Mouse (Mus musculus) spleen, adult 12 weeks (tissue): ENCODE measurements at regions not wholly inside any gene's neighbourhood (a gene's known extent, or its start where the extent isn't known, plus 50 kb on each side); places are given as distances from the start of the nearest gene placed in this dataset.

Experiments
- DNase-seq: peaks from one replicate; pipeline ENCODE4 v3.0.0; 2022; ENCODE audit warnings: low spot score

DNA sequence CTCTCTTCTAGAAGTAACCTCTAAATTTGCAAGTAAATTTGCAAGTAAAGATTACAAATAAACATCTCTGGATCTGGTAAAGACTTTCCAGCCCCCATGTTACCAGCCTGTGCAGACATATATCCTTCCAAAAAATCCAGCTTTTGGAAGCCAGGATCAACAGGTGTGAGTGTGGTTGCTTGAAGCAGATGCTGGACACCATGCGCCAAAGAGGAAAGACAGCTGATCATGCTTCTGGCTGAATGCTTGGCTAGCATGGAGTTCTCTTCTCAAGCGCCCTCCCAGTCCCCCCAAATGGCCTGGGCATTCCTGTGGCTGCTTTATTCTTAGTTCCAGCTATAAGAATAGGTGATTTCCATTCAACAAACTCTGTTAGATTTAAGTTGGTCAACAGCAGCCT is 404.9 kb downstream of the Gm45692 start:
- no peak for DNase-seq

DNA sequence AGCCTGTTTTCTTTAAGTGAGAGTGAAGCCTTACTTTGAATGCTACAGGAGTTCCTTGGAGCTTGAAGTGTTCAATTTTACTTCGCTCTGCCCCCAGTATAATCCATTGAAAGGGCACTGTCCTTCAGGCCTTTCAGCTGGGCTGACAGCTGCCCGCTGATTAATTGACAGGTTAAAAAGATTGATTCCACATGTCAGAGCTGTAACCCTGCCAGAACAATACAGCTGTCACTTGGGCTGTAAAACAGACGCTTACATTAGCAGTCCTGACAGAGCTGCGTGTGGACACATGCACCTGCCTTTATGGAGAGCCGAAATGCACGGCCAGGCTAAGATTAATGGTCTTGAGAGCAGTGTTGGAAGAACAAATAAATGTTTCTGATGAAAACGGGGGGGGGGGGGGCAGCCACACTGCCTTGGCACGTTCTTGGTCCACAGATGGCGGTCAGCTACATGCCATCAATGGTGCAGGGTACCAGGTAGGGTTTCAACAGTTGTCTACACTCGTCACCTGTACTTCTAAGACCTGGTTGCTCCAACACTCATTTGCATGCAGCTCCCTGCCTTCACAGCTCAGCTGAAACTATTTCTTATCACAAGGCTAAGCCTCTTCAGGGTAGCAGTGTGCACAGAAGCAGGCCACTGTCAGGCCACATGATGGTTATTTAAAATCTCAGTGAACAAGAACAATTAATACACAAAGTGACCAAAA is 407.3 kb downstream of the Gm45692 start:
- DNase-seq, result no peak

DNA sequence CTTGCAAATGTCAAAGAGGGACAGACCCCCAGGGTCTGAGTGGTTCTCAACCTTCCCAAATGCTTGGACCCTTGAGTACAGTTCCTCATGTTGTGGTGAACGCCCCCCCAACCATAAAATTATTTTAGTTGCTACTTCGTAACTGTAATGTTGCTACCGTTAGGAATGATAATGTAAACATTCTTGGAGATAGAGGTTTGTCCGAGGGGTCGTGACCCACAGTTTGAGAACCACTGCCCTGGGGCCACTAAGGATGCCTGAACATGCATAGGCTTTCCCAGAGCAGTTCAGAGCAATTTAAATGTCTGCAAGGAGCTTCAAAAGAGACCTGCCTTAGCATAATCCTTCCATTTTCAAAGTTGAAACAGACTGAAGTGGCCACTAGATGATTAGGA is 407.8 kb downstream of the Gm45692 start:
- no peak for DNase-seq

DNA sequence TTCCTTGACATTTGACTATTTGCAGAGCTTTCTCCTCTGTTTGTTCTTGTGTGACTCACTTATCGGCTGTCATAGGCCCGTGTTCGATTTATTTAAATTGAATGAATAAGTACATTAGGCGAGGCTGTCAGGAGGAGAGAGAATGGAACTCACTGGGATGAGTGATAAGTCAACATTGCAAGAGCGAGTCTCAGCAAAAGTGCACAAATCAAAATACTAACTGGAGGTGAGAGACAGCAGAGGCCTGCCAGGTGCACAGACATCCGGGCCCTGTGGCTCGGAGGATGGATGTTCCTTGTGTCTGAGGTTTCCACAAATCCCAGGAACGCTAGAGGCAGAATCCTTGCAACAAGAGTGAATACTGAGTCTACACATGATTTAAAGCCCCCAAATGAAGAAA is 410.6 kb downstream of the Gm45692 start:
- no peak for DNase-seq

DNA sequence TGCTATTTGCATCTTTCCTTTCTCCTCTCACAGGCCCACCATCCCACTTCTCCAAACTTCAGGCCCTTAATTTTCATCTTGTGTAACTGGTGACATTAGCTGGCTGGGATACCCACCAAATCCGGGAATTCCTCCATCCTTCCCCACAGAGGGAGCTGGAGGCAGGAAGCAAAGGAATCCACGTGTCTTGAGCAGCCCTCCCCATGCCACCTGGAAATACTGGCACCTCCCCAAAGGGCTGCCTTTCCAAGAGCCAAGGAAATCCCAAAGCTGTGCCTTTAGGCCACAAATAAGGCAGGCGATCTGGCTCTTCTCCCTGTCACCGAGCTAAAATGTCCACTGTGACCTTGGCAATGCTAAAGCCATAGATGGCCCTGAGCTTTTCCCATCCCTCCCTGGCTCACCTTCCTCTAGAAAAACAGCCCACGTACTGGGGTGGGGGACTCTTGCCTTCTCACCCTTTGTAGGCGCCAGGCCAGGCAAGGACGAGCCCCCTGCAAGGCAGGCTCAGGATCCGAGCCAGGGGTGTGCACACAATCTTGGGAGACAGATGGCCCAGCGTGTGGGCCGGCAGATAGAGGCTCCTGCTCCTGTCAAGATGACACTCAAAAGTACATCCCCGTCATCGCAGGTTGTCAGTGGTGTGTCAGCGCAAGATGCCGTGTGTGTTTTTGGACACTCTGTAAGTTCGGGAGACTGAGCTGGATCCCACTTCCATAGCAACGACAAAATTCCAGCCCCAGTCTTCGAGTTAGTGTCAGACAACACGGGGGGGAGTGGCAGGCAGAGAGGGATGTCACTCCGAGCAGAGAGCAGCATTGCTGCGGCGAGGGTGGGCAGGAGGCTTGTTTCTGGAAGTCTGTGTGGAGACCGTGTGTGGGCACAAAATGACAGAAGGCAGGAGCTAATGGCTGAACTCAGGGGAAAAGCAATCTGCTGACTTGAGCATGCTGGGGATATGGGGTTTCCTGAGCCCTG is 414.4 kb downstream of the Gm45692 start:
- no peak for DNase-seq

DNA sequence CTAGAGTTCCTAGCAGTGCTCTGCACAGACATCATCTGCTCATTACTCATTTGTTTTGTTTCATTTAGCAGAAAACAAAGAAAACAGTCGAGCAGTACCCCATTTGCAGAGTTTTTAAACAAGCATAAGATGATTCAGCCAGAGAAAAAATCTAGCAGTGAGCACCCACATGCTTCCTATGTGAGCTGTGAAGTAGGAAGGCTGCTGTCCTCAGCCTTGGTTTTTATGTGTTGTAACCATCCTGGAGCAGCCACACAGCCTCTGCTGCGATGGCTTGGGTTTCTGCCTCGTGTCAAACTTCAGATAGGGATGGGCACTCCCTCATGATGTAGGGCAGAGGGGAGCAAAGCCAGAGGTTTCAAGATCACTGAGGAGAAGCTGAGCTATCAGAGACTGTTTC is 416.5 kb downstream of the Gm45692 start:
- no peak for DNase-seq

DNA sequence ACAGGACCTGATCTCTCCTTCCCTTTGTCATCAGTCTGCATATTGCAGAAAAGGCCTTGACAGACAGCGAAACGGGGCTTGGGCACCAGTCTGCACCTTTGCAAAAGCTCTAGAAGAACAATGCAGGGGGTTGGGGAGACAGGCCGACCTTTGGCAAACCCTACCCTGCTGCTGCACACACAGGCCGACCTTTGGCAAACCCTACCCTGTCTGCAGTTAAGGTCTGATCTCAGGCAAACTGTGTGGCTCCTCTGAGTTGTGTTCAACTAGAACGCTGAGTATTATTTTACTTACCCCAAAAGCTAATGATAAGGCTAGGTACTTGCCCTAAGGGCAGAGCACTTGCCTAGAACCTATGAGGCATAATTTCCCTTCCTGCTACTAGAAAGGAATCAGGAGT is 423.4 kb upstream of the Zfp703 start:
- no peak for DNase-seq

DNA sequence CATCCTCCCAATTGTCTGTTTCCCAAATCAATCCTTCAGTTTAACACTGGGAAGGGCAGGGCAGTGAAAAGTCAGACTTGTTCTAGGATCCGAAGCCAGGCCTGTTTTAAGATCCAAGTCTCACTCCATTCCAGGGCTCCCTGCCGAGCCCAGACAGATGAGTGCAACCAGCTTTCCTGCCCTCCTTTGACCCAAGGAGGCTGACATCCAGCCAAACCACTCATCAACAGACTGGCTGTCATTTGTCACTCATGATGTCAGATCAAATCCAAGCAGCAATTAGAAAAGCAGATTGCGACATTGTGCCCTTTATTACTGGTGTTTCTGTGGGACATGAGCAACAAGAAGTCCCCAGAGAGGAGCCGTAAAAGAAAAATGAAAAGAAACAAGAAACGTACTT is 417.9 kb upstream of the Zfp703 start:
- no peak for DNase-seq

DNA sequence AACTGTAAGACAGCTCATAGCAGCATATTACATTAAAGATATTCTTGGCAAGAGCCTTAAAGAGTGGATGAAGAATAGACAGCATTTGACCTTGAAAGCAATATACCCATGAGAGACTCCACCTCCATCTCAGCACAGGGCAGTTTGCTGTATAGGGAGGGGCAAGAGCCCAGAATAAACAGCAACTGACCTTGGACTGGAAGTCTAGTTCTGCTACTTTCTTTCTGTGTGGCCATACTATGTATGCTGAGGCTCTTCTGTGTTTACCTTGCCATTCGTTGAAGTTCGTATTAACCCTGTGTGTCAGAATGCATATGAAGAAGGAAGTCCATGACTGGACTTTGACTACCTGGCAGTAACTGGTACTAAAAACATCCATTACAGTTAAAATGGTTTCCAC is 414.0 kb upstream of the Zfp703 start:
- DNase-seq, result no peak

DNA sequence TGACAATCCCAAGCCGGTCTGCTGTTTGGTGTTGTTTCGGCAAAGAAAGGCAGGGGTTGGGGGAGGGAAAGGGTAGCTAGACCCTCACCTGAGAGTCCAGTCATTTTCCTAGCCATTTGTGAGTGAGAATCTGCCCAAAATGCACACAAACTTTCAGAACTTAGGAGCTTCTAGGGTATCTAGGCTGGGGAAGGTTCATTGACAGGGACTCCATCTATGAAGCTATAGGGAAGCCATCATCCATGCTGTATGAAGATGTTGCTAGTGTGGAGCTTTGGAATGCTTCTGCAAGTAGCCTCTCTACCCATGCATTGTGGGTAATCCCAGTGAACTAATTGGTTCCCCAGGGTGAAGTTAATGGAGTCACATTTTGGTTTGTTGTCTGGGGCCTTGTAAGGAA is 412.9 kb upstream of the Zfp703 start:
- DNase-seq, result no peak

DNA sequence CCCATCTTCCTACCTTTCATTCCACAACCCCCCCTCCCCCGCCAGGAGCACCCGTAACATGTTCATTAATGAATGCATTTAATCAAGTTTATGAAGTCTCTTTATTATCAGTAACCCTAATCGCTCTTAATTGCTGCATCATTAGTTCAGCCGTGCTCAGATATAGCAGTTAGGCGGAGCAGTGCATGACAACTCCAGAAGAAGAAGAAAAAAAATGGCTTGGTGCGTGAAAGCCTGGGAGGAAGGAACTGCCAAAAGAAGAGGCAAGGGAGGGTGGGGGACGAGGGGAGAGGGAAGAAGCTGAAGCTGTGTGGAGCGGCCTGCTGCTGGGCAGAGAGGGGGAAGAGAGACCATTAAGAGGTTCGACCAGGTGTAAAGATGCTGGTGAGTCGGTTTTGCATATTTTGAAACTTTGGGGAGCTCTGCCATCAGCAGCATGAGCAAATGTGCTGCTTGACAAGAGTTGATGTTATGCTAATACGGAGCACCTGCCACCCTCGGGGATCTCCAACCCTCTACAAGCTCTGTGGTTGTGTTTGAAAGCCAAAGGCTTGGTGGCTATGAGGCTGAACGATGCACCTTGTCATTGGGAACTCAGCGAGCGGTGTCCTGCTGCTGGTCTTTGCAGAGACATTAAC is 408.6 kb upstream of the Zfp703 start:
- DNase-seq, result no peak

DNA sequence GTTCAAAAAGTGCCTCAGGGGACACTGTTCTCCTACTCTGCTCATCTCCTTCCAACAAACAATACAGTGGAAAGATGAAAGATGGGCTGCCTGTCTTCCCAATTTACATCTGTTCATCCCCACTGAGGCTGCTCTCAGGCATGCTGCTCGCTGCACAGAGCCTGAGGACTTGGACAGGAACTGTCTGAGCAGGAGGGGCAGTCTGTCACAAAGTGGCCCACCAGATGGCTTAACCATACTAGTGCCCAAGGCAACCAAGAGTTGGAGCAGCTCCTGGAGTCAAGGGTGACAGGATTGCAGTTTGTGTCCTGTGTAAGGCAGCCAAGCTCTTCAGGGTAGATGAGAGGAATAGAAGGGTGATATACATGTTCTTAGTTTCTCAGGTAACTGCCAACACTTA is 388.3 kb upstream of the Zfp703 start:
- no peak for DNase-seq

DNA sequence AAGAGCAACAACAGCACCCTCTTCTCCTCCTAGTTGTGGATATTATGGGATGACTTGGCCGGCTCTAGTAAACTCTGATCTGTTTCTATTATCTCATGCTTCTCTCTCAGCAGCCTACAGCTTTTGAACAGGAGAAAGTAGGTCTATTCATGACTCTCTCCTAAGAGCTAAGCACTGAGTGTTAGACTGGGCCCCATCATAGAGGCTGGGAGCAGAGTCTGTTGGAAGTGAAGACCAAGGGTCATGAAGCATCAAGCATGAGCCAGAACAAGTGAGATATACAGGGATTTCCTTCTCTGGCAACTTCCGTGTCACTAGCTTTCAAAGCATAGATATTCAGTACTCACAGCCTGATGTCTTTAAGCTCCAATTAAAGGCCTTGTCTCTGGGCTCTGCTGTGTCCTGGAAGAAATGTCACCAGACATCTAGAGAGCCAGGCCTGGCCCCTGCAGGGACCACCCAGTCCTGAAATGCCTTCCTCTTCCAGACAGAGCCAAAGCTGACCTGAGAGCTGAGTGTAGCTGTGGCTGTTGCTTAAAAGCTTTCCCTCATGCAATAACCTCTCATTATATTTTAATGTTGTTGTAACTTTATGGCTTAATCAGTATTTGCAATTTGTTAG is 386.4 kb upstream of the Zfp703 start:
- DNase-seq, result no peak

DNA sequence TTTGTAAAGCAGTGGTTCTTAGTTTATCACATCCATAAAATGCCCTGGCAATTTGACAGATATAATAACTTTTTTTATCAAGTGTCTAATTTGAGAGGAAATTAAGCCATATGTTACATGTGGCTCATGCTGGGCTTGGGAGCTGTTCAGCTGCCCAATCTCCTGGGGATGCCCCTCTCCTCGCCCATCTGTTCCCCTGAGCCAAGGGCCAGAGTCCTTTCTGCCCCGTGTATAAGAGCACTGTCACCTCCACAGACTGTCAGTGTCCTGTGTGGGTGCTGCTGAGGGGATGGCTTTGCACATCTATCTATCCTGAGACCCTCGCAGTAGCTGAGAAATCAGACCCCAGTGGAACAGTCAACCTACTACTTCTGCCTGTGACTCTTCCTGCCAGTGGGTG is 385.9 kb upstream of the Zfp703 start:
- DNase-seq, result no peak

DNA sequence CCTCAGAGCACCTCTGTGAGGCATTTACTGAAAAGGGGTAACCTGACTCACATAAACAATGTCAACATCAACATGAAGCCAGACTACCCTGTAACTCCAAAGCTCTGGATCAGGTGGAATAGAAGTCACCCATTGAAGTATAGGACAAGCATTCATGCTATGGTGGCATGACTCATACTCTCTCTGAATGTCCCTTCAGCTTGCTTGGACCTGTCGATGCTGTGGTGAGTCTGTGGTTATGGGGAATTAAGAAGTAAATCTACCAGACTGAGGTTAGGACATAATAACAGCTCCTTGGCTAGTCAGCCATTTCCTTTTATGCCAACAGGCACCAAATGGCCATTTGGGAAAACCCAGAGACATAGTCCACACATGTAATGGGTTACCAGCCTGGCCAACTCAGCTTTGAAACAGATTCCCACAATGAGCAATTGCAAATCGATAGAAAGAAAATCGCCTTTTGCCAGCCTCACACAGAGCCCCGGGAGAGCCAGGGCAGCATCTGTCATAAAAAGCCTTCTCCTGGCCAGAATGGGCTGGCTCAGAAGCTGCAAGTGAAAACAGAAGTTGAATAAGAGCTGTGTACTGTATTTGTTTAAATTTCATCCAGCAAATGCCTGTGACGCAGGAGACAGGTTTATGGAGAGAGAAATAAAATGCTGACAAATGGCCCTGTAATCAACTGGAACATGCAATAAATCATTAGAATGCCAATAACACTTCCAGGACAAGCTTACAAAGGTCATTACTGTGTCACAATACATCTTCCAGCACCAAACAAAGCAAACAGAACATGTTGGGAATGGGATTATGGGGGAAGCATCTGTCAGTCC is 383.4 kb upstream of the Zfp703 start:
- DNase-seq, result no peak

DNA sequence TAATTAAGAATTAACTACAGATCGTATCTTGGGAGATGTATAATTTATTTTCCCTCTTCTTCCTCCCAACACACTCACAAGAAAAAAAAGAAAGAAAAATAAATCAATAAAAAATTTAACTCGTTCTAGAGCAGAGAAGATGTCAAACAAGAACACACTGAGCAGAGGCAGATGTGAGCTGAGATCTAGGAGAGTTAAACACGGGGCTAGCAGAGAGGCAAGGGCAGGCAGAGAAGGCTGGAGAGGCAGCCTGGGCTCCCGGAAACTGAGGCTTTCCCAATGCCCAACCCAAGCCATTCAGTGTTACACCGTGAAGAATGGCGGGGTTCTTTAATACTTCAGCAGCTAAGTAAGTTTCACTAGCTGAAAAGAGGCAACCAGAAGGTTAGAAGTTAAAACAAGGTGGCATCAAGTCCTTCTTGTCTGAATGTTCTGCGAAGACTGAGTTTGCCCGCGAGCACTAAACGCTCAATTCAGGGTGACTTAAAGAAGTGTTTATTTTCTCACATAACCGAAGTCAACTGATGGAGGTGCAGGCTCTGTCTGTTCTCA is 382.7 kb upstream of the Zfp703 start:
- DNase-seq, result no peak

DNA sequence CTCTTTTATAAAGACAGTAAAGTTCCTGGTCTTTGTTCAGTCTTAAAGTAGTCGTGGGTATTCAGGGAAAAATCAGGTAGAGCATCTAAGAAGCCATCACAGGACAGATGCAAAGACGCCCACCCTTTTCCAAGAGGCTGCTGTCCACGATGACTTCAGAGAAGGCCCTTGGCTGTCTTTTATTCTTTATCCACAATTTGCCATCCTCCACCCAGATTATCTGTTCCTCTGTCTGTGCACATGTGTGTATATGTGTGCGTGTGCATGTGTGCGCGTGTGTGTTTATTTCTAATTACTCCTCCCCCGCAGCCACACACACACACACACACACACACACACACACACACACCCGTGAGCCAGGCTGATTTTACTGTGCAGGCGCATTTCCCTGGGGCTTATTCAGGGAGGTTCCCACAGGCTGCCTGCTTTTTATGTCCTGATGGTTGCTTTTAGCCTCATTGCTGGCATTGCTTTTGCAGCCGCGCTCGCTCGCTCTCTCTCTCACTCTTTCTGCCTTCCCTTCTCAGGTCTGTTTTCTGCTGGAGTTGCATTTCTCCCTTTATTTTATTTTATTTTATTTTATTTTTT is 381.6 kb upstream of the Zfp703 start:
- no peak for DNase-seq

DNA sequence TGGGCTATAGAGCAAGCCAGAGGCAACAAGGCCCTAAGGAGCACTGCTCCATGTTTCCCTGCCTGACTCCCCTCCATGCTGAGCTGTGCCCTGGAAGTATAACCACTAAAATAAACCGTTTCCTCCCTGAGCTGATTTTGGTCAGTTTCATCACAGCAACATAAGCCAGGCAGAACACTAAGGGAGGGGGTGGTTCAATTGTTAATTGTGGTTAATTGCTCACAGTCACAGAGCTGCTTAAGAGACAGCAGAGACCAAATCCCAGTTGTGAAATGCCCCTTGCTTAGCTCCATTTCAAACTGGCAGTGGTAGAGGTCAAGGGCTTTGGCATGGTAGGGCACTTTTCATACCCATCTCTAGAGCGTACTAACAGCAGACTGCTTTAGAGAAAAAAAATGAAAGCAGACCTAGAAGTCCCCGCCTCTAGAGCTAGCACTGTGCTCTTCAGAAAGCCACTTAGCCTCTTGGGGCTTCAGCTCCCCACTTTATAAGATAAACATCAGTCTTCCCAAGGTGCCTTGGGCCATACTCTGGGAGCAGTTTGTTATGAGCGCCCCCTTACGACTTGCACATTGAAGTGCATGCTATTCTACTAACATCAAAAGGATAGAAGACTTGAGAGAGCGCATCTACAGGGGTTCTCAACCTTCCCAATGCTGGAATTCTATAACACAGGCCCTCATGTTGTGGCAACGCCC is 380.3 kb upstream of the Zfp703 start:
- DNase-seq, result no peak

DNA sequence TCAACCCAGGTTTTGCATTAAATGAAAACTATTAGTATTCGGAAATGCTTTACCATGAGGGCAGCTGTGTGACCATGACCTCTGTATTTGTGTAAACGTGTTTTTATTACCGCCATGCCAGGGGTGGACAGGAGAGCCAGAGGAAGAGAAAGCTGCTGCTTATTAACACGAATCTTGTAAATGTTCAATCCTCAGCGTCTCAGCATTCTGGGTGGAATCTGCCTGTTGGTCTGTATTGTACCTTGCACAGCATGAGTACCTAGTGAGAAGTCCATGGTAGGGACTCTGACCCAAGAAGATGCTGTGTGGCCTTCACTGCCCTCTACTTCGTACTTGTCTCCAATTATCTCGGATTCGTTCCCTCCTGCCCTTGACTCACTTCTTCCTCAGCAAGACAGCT is 378.6 kb upstream of the Zfp703 start:
- DNase-seq, result no peak

DNA sequence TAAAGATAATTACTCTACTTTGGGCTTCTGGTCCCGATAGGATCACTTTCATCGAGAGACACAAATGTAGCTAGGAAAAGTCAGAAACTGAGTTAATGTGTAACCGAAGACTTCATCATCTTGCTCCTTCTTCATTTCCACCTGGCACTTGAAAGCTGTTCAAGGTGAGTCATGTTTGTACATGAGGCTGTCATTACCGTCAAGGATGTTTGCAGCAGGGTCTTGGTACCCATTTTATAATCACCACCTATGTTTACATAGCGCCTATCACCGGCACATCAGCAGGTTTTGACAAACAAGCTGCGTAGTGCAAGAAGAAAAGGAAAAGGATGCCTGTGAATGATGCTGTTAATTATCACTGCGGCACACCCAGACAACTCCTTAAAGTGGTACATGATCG is 377.0 kb upstream of the Zfp703 start:
- DNase-seq, result no peak
